Mouse (Mus musculus): ENCODE measurements around the gene Pum2. TPM values are rescaled to one million over a fixed set of nuclear protein-coding genes. Genes with fewer than 3 reads are reported as not detected.

Gene Pum2
- polyA plus RNA-seq, 1 experiment: 149 TPM

DNA sequence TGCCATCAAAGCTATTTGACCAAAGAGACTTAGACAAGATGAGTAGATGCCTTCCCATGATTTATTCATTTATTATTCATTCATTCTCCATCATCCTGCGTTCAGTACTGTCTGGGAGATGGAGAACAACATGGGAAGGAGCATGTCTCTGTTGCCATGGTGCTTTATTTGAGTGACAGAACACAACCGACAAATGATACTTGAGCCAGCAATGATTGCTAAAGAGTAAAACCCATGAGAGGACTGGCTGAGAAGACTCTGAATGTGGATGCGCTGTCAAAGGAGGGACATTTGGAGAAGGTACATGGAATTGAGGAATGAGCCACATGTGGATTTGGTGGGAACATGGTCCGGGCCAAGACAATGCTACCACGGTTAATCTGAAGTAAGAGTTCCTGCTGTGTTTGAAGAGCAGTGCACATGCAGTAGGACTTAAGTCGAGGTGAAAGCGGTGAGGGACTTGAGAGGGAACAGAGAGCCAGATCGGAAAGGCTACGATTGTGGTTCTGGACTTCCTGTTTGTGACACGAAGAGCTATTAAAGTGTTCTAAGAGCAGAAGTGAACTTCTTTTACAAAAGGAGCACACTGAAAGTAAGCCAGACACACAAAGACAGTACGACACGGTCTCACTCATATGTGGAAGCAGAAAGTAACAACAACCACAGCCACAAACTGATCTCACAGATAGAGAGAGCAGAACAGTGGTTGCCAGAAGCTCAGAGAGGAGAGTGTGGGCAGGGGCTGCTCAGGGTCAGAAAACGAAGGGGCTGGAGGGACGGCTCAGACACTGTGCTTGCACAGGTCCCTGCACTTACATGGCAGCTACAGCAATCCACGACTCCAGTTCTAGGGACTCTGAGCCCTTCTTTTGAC, 14.3 kb upstream of the Pum2 start:
- Histone ChIP-seq H3K4me1 (replicated peaks; ENCODE audit: control insufficient read depth, insufficient read depth, low read length) (peaks cover 22% of the 10 kb centered on the region), H3K4me3 (ENCODE audit: control insufficient read depth, insufficient read depth, low read length) (no peak overlapping the region), H3K27ac (ENCODE audit: control insufficient read depth, insufficient read depth, low read length) (no peak overlapping the region), H3K36me3 (ENCODE audit: control insufficient read depth, insufficient read depth, low read length) (no peaks in the 10 kb centered on the region), H3K27me3 (ENCODE audit: control insufficient read depth, insufficient read depth, low read length) (no peaks in the 10 kb centered on the region)
- TF ChIP-seq POLR2A (IDR thresholded peaks at IDR 0.05; ENCODE audit: control insufficient read depth, extremely low read depth, insufficient read depth, low read length, poor library complexity) (no peak), CTCF (IDR thresholded peaks at IDR 0.05; ENCODE audit: borderline replicate concordance, control insufficient read depth, extremely low read depth, insufficient read depth, low read length, poor library complexity) (no peak)
- DNase-seq: no peak
- WGBS: 30% methylated on average over 15 of the region's 15 CpGs

- no peaks in the 10 kb centered on the region for H3K36me3 ChIP-seq (ENCODE audit: control insufficient read depth, insufficient read depth, low read length)
- TF ChIP-seq CTCF (IDR thresholded peaks at IDR 0.05; ENCODE audit: borderline replicate concordance, control insufficient read depth, extremely low read depth, insufficient read depth, low read length, poor library complexity) (no peak), POLR2A (IDR thresholded peaks at IDR 0.05; ENCODE audit: control insufficient read depth, extremely low read depth, insufficient read depth, low read length, poor library complexity) (no peak)
Measured at GRCm38 (mm10) chr12:8661747-8662146, 12.2 kb upstream of the Pum2 start.

GRCm38 (mm10) chr12:8662175-8662574, 11.8 kb upstream of the Pum2 start:
- no peaks in the 10 kb centered on the region for H3K27me3 ChIP-seq (ENCODE audit: control insufficient read depth, insufficient read depth, low read length)
- no peak overlapping the region; the same call in 1 of the 2 replicates for H3K27ac ChIP-seq (ENCODE audit: control insufficient read depth, insufficient read depth, low read length)
- peak; percentile 37 for DNase-seq
- H3K4me1 ChIP-seq (replicated peaks; ENCODE audit: control insufficient read depth, insufficient read depth, low read length): peaks cover 22% of the 10 kb centered on the region
- no peaks in the 10 kb centered on the region for H3K36me3 ChIP-seq (ENCODE audit: control insufficient read depth, insufficient read depth, low read length)
- 23% methylated on average over 2 of the region's 2 CpGs for WGBS
- TF ChIP-seq POLR2A (IDR thresholded peaks at IDR 0.05; ENCODE audit: control insufficient read depth, extremely low read depth, insufficient read depth, low read length, poor library complexity) (no peak), CTCF (IDR thresholded peaks at IDR 0.05; ENCODE audit: borderline replicate concordance, control insufficient read depth, extremely low read depth, insufficient read depth, low read length, poor library complexity) (no peak)
- H3K4me3 ChIP-seq (ENCODE audit: control insufficient read depth, insufficient read depth, low read length): no peak overlapping the region

More at GRCm38 (mm10) chr12:8661747-8662146, 12.2 kb upstream of the Pum2 start:
- peaks cover 22% of the 10 kb centered on the region for H3K4me1 ChIP-seq (replicated peaks; ENCODE audit: control insufficient read depth, insufficient read depth, low read length)
- H3K27me3 ChIP-seq (ENCODE audit: control insufficient read depth, insufficient read depth, low read length): no peaks in the 10 kb centered on the region
- WGBS: 60% methylated on average over 3 of the region's 3 CpGs
- DNase-seq: no peak
- no peak overlapping the region for H3K27ac ChIP-seq (ENCODE audit: control insufficient read depth, insufficient read depth, low read length)
- H3K4me3 ChIP-seq (ENCODE audit: control insufficient read depth, insufficient read depth, low read length): no peak overlapping the region

DNA sequence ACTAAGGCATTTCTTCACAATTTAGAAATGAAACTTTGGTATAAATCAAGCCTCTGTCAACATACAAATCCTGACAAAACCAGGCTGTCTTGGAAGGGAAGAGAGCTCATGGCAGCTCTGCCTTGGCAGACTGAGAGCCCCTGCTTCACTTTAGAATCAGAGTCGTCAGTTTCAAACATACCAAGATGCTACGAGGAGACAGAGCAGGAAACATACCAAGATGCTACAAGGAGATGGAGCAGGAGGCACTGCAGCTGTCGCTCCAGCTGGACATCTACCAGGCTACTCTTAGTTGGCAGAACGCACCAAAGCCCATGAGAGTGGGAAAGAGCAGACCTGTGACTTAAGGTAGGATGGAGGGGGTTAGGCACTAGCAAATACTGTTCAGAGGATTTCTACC, 11.2 kb upstream of the Pum2 start:
- WGBS: 88% methylated on average over 4 of the region's 4 CpGs
- H3K27ac ChIP-seq (ENCODE audit: control insufficient read depth, insufficient read depth, low read length): peak overlapping the region; percentile 48
- no peak for TF ChIP-seq POLR2A (IDR thresholded peaks at IDR 0.05; ENCODE audit: control insufficient read depth, extremely low read depth, insufficient read depth, low read length, poor library complexity)
- no peak for TF ChIP-seq CTCF (IDR thresholded peaks at IDR 0.05; ENCODE audit: borderline replicate concordance, control insufficient read depth, extremely low read depth, insufficient read depth, low read length, poor library complexity)
- DNase-seq: no peak
- H3K27me3 ChIP-seq (ENCODE audit: control insufficient read depth, insufficient read depth, low read length): no peaks in the 10 kb centered on the region
- peaks cover 26% of the 10 kb centered on the region for H3K4me1 ChIP-seq (replicated peaks; ENCODE audit: control insufficient read depth, insufficient read depth, low read length)
- H3K36me3 ChIP-seq (ENCODE audit: control insufficient read depth, insufficient read depth, low read length): no peaks in the 10 kb centered on the region
- no peak overlapping the region for H3K4me3 ChIP-seq (ENCODE audit: control insufficient read depth, insufficient read depth, low read length)

- Histone ChIP-seq H3K36me3 (ENCODE audit: control insufficient read depth, insufficient read depth, low read length) (no peaks in the 10 kb centered on the region), H3K27ac (ENCODE audit: control insufficient read depth, insufficient read depth, low read length) (peak overlapping the region; percentile 36; the same call in 1 of the 2 replicates), H3K4me1 (replicated peaks; ENCODE audit: control insufficient read depth, insufficient read depth, low read length) (peaks cover 11% of the 10 kb centered on the region), H3K4me3 (ENCODE audit: control insufficient read depth, insufficient read depth, low read length) (no peak overlapping the region), H3K27me3 (ENCODE audit: control insufficient read depth, insufficient read depth, low read length) (no peaks in the 10 kb centered on the region)
- DNase-seq: no peak
- TF ChIP-seq CTCF (IDR thresholded peaks at IDR 0.05; ENCODE audit: borderline replicate concordance, control insufficient read depth, extremely low read depth, insufficient read depth, low read length, poor library complexity) (no peak), POLR2A (IDR thresholded peaks at IDR 0.05; ENCODE audit: control insufficient read depth, extremely low read depth, insufficient read depth, low read length, poor library complexity) (no peak)
- 55% methylated on average over 4 of the region's 4 CpGs for WGBS
Measured at GRCm38 (mm10) chr12:8667473-8668255, 6.3 kb upstream of the Pum2 start.

- H3K4me1 ChIP-seq (replicated peaks; ENCODE audit: control insufficient read depth, insufficient read depth, low read length): peaks cover 13% of the 10 kb centered on the region
- WGBS: 94% methylated on average over 4 of the region's 4 CpGs
- H3K4me3 ChIP-seq (ENCODE audit: control insufficient read depth, insufficient read depth, low read length): no peak overlapping the region
- no peaks in the 10 kb centered on the region for H3K36me3 ChIP-seq (ENCODE audit: control insufficient read depth, insufficient read depth, low read length)
- TF ChIP-seq POLR2A (IDR thresholded peaks at IDR 0.05; ENCODE audit: control insufficient read depth, extremely low read depth, insufficient read depth, low read length, poor library complexity) (no peak), CTCF (IDR thresholded peaks at IDR 0.05; ENCODE audit: borderline replicate concordance, control insufficient read depth, extremely low read depth, insufficient read depth, low read length, poor library complexity) (no peak)
- DNase-seq: no peak
- H3K27ac ChIP-seq (ENCODE audit: control insufficient read depth, insufficient read depth, low read length): no peak overlapping the region
- H3K27me3 ChIP-seq (ENCODE audit: control insufficient read depth, insufficient read depth, low read length): no peaks in the 10 kb centered on the region
Measured at GRCm38 (mm10) chr12:8669421-8669820, 4.5 kb upstream of the Pum2 start.
